7 mouse cellular contexts compared by ENCODE assay signal in the genomic region with DNA sequence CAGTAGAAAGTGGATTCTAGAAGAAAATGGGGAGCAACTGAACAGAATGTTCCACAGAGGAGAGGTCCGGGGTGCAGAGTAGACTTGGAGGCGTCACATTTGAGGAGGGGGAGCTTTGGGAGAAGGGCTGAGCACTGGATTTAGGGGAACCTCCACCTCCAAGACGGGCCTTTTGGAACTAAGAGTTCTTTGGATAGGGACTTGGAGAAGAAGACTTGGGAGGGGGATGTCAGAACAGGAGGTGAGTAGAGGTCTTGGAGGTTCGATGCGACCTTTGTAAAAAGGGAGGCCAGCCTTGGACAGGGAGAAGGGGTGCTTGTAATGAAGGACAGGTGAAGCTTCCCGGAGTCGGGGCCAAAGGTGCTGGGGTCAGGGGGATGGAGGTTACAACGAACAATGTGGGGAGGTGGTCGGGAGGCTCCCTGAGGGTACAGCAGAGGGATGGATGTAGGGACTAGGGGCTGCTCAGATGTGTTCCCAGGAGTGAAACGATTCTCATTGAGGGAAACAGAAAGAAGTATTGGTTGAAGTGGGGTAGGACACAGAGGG. TPM values are rescaled to one million over a fixed set of nuclear protein-coding genes. Genes with fewer than 3 reads are reported as not detected.
DNase-seq lines count a peak whose midpoint lies in the region; ATAC-seq and TF ChIP-seq lines count a peak whose summit lies in the region.

No protein-coding gene starts in this region.

- H3K4me1 ChIP-seq in lung, adult 2 months (ENCODE audit: control insufficient read depth, insufficient read depth, low read length), result peaks cover 7% of the 10 kb centered on the region; the same call in 1 of the 2 replicates
- H3K4me1 ChIP-seq in embryonic fibroblast, embryonic 13.5 days (ENCODE audit: control insufficient read depth, insufficient read depth, low read length), result peaks cover 6% of the 10 kb centered on the region; the same call in 1 of the 2 replicates
- peaks cover 7% of the 10 kb centered on the region for H3K4me1 ChIP-seq in intestine, embryonic 15.5 days (replicated peaks)
- peaks cover 13% of the 10 kb centered on the region for H3K4me1 ChIP-seq in neural tube, embryonic 14.5 days (ENCODE audit: control insufficient read depth, insufficient read depth, low read length)

- peak overlapping the region; percentile 63 for H3K4me2 ChIP-seq in intestine, embryonic 15.5 days (replicated peaks)
- H3K4me2 ChIP-seq in neural tube, embryonic 14.5 days (ENCODE audit: low read depth, low read length), result peak overlapping the region; percentile 93

- H3K4me3 ChIP-seq in lung, adult 2 months (replicated peaks; ENCODE audit: extremely low read depth, low read depth, low read length), result peak overlapping the region; percentile 95
- H3K4me3 ChIP-seq in embryonic fibroblast, embryonic 13.5 days (ENCODE audit: insufficient read depth, low read length), result peak overlapping the region; percentile 97
- H3K4me3 ChIP-seq in intestine, embryonic 15.5 days (replicated peaks), result peak overlapping the region; percentile 86
- H3K4me3 ChIP-seq in neural tube, embryonic 14.5 days (ENCODE audit: low read depth, low read length), result peak overlapping the region; percentile 74

- DNase-seq in lung, adult 2 months, result no peak
- no peak for DNase-seq in lung, postnatal 14 days
- no peak for DNase-seq in yolk sac, embryonic 10.5 days (ENCODE audit: low spot score)
- no peak for DNase-seq in frontal cortex, postnatal 36 days (ENCODE audit: low spot score in 2 of 2)

- no peak overlapping the region for H3K27ac ChIP-seq in embryonic fibroblast, embryonic 13.5 days (ENCODE audit: insufficient read depth, low read length)
- no peak overlapping the region for H3K27ac ChIP-seq in intestine, embryonic 15.5 days
- no peak overlapping the region for H3K27ac ChIP-seq in neural tube, embryonic 14.5 days (ENCODE audit: low read depth, low read length)

- H3K9me3 ChIP-seq in intestine, embryonic 15.5 days, result no peaks in the 10 kb centered on the region
- no peaks in the 10 kb centered on the region for H3K9me3 ChIP-seq in neural tube, embryonic 14.5 days (ENCODE audit: control insufficient read depth, low read length)

- H3K27me3 ChIP-seq in intestine, embryonic 15.5 days (replicated peaks), result no peaks in the 10 kb centered on the region
- no peaks in the 10 kb centered on the region for H3K27me3 ChIP-seq in neural tube, embryonic 14.5 days (ENCODE audit: control insufficient read depth, insufficient read depth, low read length)

- peak overlapping the region; percentile 89 for H3K9ac ChIP-seq in intestine, embryonic 15.5 days
- peak overlapping the region; percentile 80 for H3K9ac ChIP-seq in neural tube, embryonic 14.5 days (replicated peaks; ENCODE audit: low read depth, low read length)

- H3K36me3 ChIP-seq in intestine, embryonic 15.5 days, result peaks cover 11% of the 10 kb centered on the region
- H3K36me3 ChIP-seq in neural tube, embryonic 14.5 days (ENCODE audit: control insufficient read depth, insufficient read depth, low read length), result peaks cover 7% of the 10 kb centered on the region; the same call in 1 of the 2 replicates

- no peak for TF ChIP-seq POLR2A in lung, adult 2 months (IDR thresholded peaks at IDR 0.05; ENCODE audit: borderline replicate concordance, extremely low read depth, low read depth, low read length)
- TF ChIP-seq POLR2A in embryonic fibroblast, embryonic 13.5 days (IDR thresholded peaks at IDR 0.05; ENCODE audit: low read depth, low read length), result no peak

- no peak for TF ChIP-seq CTCF in lung, adult 2 months (IDR thresholded peaks at IDR 0.05; ENCODE audit: insufficient read depth, low read length)
- no peak for TF ChIP-seq CTCF in embryonic fibroblast, embryonic 13.5 days (IDR thresholded peaks at IDR 0.05; ENCODE audit: borderline replicate concordance, insufficient read depth, low read length)

- WGBS in lung, adult 2 months, result 45% methylated on average over 10 of the region's 10 CpGs
- 44% methylated on average over 10 of the region's 10 CpGs for WGBS in intestine, embryonic 15.5 days
- WGBS in neural tube, embryonic 14.5 days, result 64% methylated on average over 10 of the region's 10 CpGs

- ATAC-seq in intestine, embryonic 15.5 days, result no peak
- no peak for ATAC-seq in neural tube, embryonic 14.5 days (ENCODE audit: low read depth)

RNA-seq across cellular contexts. Expression of a gene that starts 0.9 kb away (rescaled TPM):
- polyA plus RNA-seq in lung, adult 2 months (2012; rRNA removed), result 206 and 228 TPM in 2 replicates
- 118 and 124 TPM in 2 replicates for polyA plus RNA-seq in embryonic fibroblast, embryonic 13.5 days (2011; ENCODE audit: insufficient read length, low read depth, missing spikeins)
- 248 and 256 TPM in 2 replicates for polyA plus RNA-seq in intestine, embryonic 15.5 days (2015; fragmentation: Nextera tagmentation; extraction: Ambion mirVana)
- polyA plus RNA-seq in neural tube, embryonic 14.5 days (2014; fragmentation: Nextera tagmentation; extraction: Ambion mirVana), result 404 and 458 TPM in 2 replicates

RNA-seq across cellular contexts. Expression of a gene that starts 17.4 kb away (rescaled TPM):
- polyA plus RNA-seq in lung, adult 2 months (2012; rRNA removed), result not detected in 2 replicates
- not detected in 2 replicates for polyA plus RNA-seq in embryonic fibroblast, embryonic 13.5 days (2011; ENCODE audit: insufficient read length, low read depth, missing spikeins)
- polyA plus RNA-seq in intestine, embryonic 15.5 days (2015; fragmentation: Nextera tagmentation; extraction: Ambion mirVana), result not detected in 2 replicates
- polyA plus RNA-seq in neural tube, embryonic 14.5 days (2014; fragmentation: Nextera tagmentation; extraction: Ambion mirVana), result 0.26 and 0.33 TPM in 2 replicates

RNA-seq across cellular contexts. Expression of a gene that starts 42.0 kb away (rescaled TPM):
- polyA plus RNA-seq in lung, adult 2 months (2012; rRNA removed), result 190 and 201 TPM in 2 replicates
- polyA plus RNA-seq in embryonic fibroblast, embryonic 13.5 days (2011; ENCODE audit: insufficient read length, low read depth, missing spikeins), result 47.9 and 74.5 TPM in 2 replicates
- polyA plus RNA-seq in intestine, embryonic 15.5 days (2015; fragmentation: Nextera tagmentation; extraction: Ambion mirVana), result 61.8 and 64.0 TPM in 2 replicates
- 4.5 and 4.6 TPM in 2 replicates for polyA plus RNA-seq in neural tube, embryonic 14.5 days (2014; fragmentation: Nextera tagmentation; extraction: Ambion mirVana)
